Mouse (Mus musculus) spleen, postnatal 4 days (tissue): ENCODE measurements around the gene Gm12166.

ENCODE experiments used
- DNase-seq, 2 experiments: peaks; one replicate each; pipeline ENCODE4 v3.0.0; 2022; ENCODE audit warnings: low spot score in 2 of 2

The Gm12166 gene

DNA sequence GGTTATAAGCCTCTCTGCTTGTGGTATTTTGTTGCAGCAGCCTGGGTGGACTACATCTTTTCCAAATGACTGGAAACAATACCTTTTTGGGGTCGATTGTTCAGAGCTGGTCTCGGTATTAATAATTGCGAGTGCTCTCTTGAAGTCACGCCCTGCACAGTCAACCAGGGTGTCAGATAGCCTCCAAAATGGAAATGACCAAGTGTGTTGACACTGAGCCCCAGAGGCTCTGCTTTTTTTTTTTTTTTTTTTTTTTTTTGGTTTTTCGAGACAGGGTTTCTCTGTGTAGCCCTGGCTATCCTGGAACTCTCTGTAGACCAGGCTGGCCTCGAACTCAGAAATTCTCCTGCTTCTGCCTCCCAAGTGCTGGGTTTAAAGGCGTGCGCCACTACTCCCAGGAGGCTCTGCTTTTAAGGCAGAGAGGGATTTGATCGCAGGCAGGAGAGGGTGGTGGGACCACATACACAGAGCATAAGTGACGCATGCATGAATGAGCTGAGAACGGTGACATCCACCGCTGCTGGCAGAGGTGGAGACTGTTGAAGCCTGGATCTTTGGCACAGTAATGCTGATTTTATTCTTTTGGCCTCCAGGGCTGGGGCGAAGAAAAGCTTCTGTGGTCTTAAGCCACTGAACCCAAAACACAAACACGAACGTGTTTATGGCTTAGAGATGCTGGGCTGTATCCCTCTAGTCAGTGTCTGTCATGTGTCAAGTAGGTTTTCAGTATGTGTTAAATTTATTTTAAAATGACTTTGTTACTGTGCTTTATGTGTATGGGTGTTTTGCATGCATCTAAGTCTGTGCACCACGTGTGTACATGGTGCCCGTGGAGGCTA lies 21.9 kb upstream of the Gm12166 start:
- no peak for DNase-seq

- DNase-seq: no peak
Measured at GRCm38 (mm10) chr11:46073061-46073849, 21.1 kb upstream of the Gm12166 start.

DNA sequence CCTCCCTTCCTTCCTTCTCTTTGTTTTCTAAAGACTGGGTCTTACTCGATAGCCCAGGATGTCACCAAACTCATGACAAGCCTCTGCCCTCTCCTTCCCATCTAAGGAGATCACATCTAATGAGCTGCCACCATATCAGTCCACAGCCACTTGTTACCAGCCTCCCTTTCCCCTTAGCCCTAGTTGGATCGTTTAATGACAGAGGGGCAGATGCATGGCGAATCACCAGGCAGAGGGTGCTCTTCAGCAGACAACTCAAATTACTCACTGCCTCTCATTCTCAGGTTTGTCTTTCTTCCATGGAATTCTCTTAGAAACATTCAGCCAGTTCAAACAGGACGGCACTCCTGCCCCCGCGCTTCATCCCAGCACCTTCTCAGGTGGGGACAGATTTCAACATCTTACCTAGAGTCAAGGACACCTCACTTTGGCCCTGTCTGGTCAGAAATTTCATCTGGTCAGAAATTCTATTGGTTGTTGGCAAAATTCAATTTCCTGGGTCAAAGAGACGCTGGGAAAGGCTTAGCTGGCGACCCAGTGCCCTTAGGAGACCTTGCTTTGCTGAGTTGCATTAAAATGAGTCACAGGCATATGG lies 20.4 kb upstream of the Gm12166 start:
- DNase-seq: no peak

DNA sequence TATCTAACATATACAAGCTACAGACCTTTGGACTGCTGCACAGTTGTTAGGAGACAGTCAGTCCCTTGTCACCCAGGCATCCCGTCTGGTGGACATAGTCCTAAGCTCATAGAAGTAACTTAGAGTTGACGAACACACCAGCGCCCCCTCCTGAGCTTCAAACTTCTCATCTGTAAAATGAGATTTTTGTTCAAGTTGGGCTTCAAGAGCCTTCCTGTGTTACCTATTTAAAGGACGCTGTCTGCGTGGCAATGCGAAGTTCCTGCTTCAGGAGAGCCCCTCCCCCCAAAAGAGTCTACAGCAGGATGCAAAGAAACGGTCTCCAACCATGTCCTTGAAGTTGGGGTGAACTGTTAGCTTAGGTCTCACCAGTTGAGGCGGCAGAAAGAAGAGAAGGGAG lies 18.7 kb upstream of the Gm12166 start:
- no peak for DNase-seq

DNA sequence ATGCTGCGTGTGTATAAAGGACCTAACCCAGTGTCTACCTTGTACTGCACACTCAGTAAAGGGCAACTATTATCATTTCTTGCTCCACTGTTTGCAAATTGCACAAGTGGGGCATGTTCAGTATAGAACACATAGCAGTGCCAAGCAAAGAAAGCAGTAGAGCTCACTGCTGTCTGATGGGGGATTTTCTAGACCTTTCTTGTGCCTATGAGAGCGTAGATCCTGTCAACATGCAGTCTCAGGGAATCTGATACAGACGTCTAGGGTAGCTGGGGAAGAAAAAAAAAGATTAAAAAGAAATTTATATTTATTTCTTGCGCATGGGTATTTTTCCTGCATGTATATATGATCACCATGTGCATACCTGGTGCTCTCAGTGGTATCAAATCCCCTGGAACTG lies 18.0 kb upstream of the Gm12166 start:
- no peak for DNase-seq

DNA sequence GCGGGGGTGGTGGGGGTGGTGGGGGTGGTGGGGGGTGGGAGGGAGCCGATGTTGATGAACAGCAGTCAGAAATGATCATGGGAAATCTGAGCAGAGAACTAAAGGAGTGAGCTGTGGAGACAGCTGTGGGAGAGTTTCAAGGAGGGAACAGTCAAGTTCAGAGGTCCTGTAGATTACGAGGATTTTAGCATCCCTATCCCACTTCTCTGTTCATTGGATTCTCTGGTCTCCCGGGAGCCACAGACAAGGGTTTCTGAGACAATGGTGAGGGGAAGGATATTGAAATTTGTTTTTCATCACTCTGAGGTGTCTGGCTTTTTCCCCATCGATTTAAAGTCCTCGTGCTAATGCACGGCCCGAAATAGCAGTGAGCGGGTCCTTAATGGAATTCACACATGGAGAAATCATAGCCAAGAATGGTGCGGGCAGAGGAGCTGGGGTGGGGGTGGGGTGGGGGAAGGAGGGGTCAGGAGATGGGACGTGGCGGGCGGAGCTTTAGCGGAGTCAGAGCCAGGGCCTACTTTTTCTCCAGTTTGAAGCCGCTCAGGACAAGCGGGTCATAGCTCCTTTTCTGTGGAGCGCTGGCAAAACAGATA lies 17.4 kb upstream of the Gm12166 start:
- no peak for DNase-seq

GRCm38 (mm10) chr11:46068756-46069407 lies 16.8 kb upstream of the Gm12166 start:
- DNase-seq: no peak

- DNase-seq: no peak
Measured at GRCm38 (mm10) chr11:46067371-46068060, 15.4 kb upstream of the Gm12166 start.

DNA sequence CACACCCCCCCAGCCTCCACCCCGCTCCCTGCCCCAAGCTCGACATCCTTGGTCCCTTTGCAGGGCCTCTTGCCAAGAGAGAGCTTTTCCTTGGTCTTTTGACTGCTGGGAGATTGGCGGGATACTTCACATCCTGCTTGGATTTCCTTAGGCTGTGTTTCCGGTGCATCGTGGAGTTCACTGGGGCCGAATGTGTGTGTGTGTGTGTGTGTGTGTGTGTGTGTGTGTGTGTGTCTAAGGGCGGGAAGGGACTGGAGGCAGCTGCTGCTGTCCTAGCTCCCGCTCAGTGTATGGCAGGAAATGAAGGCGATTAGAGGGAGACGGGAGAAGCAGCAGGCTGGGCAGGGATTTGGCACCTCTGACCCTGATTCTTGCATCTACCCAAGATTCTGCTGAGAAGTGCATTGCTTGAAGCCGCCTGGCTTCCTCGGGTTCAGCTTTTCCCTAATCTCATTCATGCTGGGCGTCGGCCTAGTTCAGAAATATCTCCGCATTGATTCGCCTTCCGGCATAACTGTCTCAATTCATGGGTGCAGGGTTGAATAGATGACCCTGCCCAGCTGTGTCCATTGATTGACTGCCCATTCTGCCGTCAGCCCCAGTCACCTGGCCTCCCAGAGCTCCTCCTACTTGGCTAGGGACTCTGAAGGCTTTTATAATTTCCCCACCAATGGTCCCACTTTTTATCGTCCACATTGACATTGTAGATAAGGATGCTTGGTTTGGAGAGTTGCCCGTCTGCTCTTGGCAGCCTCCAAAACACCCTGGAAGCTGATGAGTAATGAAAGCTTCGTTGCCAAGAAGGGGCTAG lies 13.3 kb upstream of the Gm12166 start:
- DNase-seq: no peak

- DNase-seq: no peak
Measured at GRCm38 (mm10) chr11:46064767-46065166, 12.6 kb upstream of the Gm12166 start.

- no peak for DNase-seq
Measured at GRCm38 (mm10) chr11:46062993-46063731, 11.0 kb upstream of the Gm12166 start.

DNA sequence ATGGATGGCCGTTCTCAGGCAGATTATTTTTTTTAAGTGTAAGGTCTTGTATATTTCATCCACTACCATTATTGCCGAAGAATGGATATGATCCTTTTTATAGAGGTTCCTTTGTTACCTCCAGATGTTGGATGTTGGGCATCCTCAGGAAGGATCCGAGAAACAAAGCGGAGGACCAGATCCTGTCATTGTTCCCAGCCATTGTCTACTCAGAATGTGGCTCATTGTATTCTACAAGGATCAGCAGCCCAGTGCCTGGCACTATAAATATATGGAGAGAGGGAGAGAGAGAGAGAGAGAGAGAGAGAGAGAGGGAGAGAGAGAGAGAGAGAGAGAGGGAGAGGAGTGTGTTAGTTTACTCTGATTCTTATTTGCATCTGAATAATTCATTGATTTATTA lies 10.4 kb upstream of the Gm12166 start:
- no peak for DNase-seq

- no peak for DNase-seq
Measured at GRCm38 (mm10) chr11:46061776-46062445, 9.8 kb upstream of the Gm12166 start.

DNA sequence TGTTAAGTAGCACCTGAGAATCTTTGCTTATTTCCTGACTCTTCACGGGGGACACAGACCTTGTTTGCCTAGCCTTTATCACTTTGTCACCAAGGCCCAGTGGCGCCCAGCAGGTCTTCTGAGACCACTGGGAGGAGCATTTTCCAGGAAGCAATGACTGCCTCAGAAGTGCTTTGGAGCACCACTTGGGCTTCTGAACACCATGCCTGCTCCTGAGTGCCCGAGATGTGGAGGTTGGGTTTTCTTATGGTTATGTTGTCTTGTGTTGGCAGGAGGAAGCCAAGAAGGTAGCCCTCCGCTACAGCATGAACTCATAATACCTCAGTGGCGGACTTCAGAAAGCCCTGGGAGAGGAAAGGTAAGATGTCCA lies 8.5 kb upstream of the Gm12166 start:
- DNase-seq: no peak

GRCm38 (mm10) chr11:46059887-46060650 lies 7.9 kb upstream of the Gm12166 start:
- DNase-seq: no peak

- DNase-seq: no peak
Measured at GRCm38 (mm10) chr11:46058916-46059315, 6.8 kb upstream of the Gm12166 start.

GRCm38 (mm10) chr11:46058011-46058410 lies 5.9 kb upstream of the Gm12166 start:
- DNase-seq: no peak

DNA sequence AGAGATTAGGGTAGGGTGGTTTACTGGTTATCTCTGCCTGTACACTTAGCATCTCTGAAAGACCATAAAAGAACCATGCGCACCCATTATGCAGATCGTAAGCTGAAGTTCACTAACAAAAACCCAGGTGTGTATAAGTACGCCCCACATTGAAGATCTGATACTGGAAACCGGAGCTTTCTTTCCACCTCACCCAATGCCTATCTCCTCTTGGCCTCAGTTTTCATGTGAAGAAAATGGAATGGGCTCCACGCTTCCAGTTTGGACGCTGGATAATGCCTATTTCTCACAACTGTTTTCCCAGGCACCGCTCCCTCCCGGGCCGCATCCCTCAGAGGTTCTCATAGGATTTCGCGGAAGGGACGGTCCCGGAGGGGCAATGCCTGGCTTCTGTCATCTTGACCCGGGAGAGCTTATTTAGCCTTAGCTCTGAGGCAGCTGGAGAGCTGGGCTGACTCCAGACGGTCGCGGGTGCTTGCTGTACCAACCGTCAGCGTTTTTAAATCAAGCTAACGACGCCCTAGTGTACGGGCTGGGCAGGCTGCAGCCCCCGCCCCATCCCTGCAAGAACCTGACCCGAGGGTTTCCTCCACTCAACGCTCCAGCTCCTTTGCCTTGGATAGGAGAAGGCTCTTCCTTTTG lies 4.8 kb upstream of the Gm12166 start:
- no peak for DNase-seq
